Mouse (Mus musculus) lung, embryonic 16.5 days (tissue): ENCODE measurements around the gene Drg1. TPM values are rescaled to one million over a fixed set of nuclear protein-coding genes. Genes with fewer than 3 reads are reported as not detected.

Source experiments
- ATAC-seq: fragments of 200-750 bp; cut with Nextera tagmentation; 2 replicates; pipeline ENCODE4 v1.8.0; 2017; ENCODE audit warnings: low read depth, mild to moderate bottlenecking, moderate library complexity
- H3K27ac ChIP-seq: fragments of 300-500 bp; sonication (generic); 2 replicates; pipeline ENCODE4 v1.5.1; 2014; ENCODE audit warnings: mild to moderate bottlenecking, control low read depth, low read length
- H3K27me3 ChIP-seq: fragments of 300-500 bp; sonication (generic); 2 replicates; pipeline ENCODE4 v1.6.1; 2014; ENCODE audit warnings: low read depth, low read length, mixed read lengths; ENCODE audit not compliant: control insufficient read depth, insufficient read depth
- H3K36me3 ChIP-seq: fragments of 300-500 bp; sonication (generic); 2 replicates; pipeline ENCODE4 v1.6.1; 2014; ENCODE audit warnings: low read length; ENCODE audit not compliant: control insufficient read depth, insufficient read depth
- H3K4me1 ChIP-seq: fragments of 300-500 bp; sonication (generic); replicated peaks from 2 replicates; pipeline ENCODE4 v1.6.1; 2014; ENCODE audit warnings: low read length, mixed read lengths; ENCODE audit not compliant: control insufficient read depth, insufficient read depth
- H3K4me2 ChIP-seq: fragments of 300-500 bp; sonication (generic); 2 replicates; pipeline ENCODE4 v1.6.1; 2014; ENCODE audit warnings: low read depth, low read length, control low read depth
- H3K4me3 ChIP-seq: fragments of 300-500 bp; sonication (generic); 2 replicates; pipeline ENCODE4 v1.5.1; 2014; ENCODE audit warnings: mild to moderate bottlenecking, low read length, control low read depth
- H3K9ac ChIP-seq: fragments of 300-500 bp; sonication (generic); 2 replicates; pipeline ENCODE4 v1.6.1; 2014; ENCODE audit warnings: low read length, control low read depth
- H3K9me3 ChIP-seq: fragments of 300-500 bp; sonication (generic); 2 replicates; pipeline ENCODE4 v1.6.1; 2016; ENCODE audit warnings: low read length; ENCODE audit not compliant: control insufficient read depth
- WGBS: fragments of 180-500 bp; shearing (Covaris S2); extraction: QIAGEN DNeasy Blood & Tissue Kit; methylation state at CpG from one replicate; pipeline ENCODE4 v1.1.7; 2014; 5-methylcytosine and 5-hydroxymethylcytosine counted together
- polyA plus RNA-seq: library from polyadenylated mRNA; unstranded; fragments of >200 nt; fragmentation: Nextera tagmentation; extraction: Ambion mirVana; gene quantifications from 2 replicates; pipeline ENCODE4 v1.2.1, GENCODE M21; 2015

The Drg1 gene
- polyA plus RNA-seq, 1 experiment from 2014 or later: 232 TPM

GRCm38 (mm10) chr11:3243771-3244170, 22.4 kb downstream of the Drg1 start:
- Histone ChIP-seq H3K4me1 (no peaks in the 10 kb centered on the region), H3K9ac (no peak overlapping the region), H3K9me3 (no peaks in the 10 kb centered on the region; the same call in 1 of the 2 replicates), H3K27me3 (no peaks in the 10 kb centered on the region), H3K4me3 (no peak overlapping the region), H3K36me3 (peaks cover 69% of the 10 kb centered on the region), H3K4me2 (no peak overlapping the region), H3K27ac (no peak overlapping the region)
- ATAC-seq: no peak
- WGBS: 88% methylated on average over 4 of the region's 4 CpGs

GRCm38 (mm10) chr11:3242395-3242794, 23.8 kb downstream of the Drg1 start:
- Histone ChIP-seq H3K4me3 (no peak overlapping the region), H3K4me1 (no peaks in the 10 kb centered on the region), H3K36me3 (peaks cover 73% of the 10 kb centered on the region), H3K9ac (no peak overlapping the region), H3K9me3 (no peaks in the 10 kb centered on the region; the same call in 1 of the 2 replicates), H3K27me3 (no peaks in the 10 kb centered on the region), H3K27ac (no peak overlapping the region), H3K4me2 (no peak overlapping the region)
- no peak for ATAC-seq
- WGBS: 92% methylated on average over 7 of the region's 7 CpGs

- Histone ChIP-seq H3K27me3 (no peaks in the 10 kb centered on the region), H3K27ac (no peak overlapping the region), H3K9ac (no peak overlapping the region), H3K4me1 (no peaks in the 10 kb centered on the region), H3K36me3 (peaks cover 54% of the 10 kb centered on the region), H3K4me2 (no peak overlapping the region), H3K4me3 (no peak overlapping the region), H3K9me3 (no peaks in the 10 kb centered on the region)
- no peak for ATAC-seq
- WGBS: 79% methylated on average over 5 of the region's 5 CpGs
Measured at GRCm38 (mm10) chr11:3235277-3235676, 30.9 kb downstream of the Drg1 start.

- Histone ChIP-seq H3K27ac (no peak overlapping the region), H3K36me3 (peaks cover 50% of the 10 kb centered on the region), H3K27me3 (no peaks in the 10 kb centered on the region), H3K9me3 (no peaks in the 10 kb centered on the region), H3K4me1 (no peaks in the 10 kb centered on the region), H3K4me2 (no peak overlapping the region), H3K9ac (no peak overlapping the region), H3K4me3 (no peak overlapping the region)
- 82% methylated on average over 4 of the region's 4 CpGs for WGBS
- no peak for ATAC-seq
Measured at GRCm38 (mm10) chr11:3233704-3234103, 32.5 kb downstream of the Drg1 start.

GRCm38 (mm10) chr11:3232248-3232647, 34.0 kb downstream of the Drg1 start:
- Histone ChIP-seq H3K27me3 (no peaks in the 10 kb centered on the region), H3K9me3 (no peaks in the 10 kb centered on the region), H3K36me3 (peaks cover 45% of the 10 kb centered on the region), H3K4me1 (no peaks in the 10 kb centered on the region), H3K4me2 (no peak overlapping the region), H3K9ac (no peak overlapping the region), H3K4me3 (no peak overlapping the region), H3K27ac (no peak overlapping the region)
- no peak for ATAC-seq
- 84% methylated on average over 3 of the region's 3 CpGs for WGBS

- Histone ChIP-seq H3K27ac (no peak overlapping the region), H3K36me3 (peaks cover 46% of the 10 kb centered on the region), H3K27me3 (no peaks in the 10 kb centered on the region), H3K9ac (no peak overlapping the region), H3K4me1 (no peaks in the 10 kb centered on the region), H3K4me3 (no peak overlapping the region), H3K4me2 (no peak overlapping the region), H3K9me3 (no peaks in the 10 kb centered on the region)
- ATAC-seq: no peak
- WGBS: 91% methylated on average over 3 of the region's 3 CpGs
Measured at GRCm38 (mm10) chr11:3227113-3227512, 39.1 kb downstream of the Drg1 start.

GRCm38 (mm10) chr11:3223105-3223504, 43.1 kb downstream of the Drg1 start:
- no peaks in the 10 kb centered on the region for H3K27me3 ChIP-seq
- no peaks in the 10 kb centered on the region for H3K9me3 ChIP-seq
- no peaks in the 10 kb centered on the region for H3K4me1 ChIP-seq
- H3K36me3 ChIP-seq: peaks cover 50% of the 10 kb centered on the region
- no peak overlapping the region for H3K4me2 ChIP-seq
- H3K9ac ChIP-seq: no peak overlapping the region
- no peak overlapping the region for H3K4me3 ChIP-seq
- ATAC-seq: no peak
- no peak overlapping the region for H3K27ac ChIP-seq
- 54% methylated on average over 5 of the region's 5 CpGs for WGBS

- Histone ChIP-seq H3K4me2 (no peak overlapping the region), H3K9me3 (no peaks in the 10 kb centered on the region), H3K4me1 (no peaks in the 10 kb centered on the region), H3K4me3 (no peak overlapping the region), H3K27ac (no peak overlapping the region), H3K9ac (no peak overlapping the region), H3K27me3 (no peaks in the 10 kb centered on the region), H3K36me3 (peaks cover 23% of the 10 kb centered on the region)
- no peak for ATAC-seq
- 54% methylated on average over 1 of the region's 1 CpGs for WGBS
Measured at GRCm38 (mm10) chr11:3212526-3212925, 53.7 kb downstream of the Drg1 start.

- no peaks in the 10 kb centered on the region; the same call in 1 of the 2 replicates for H3K4me1 ChIP-seq
- H3K36me3 ChIP-seq: peaks cover 5% of the 10 kb centered on the region
- 94% methylated on average over 3 of the region's 3 CpGs for WGBS
- no peak overlapping the region for H3K27ac ChIP-seq
- no peak overlapping the region for H3K9ac ChIP-seq
- no peak overlapping the region for H3K4me2 ChIP-seq
- no peak for ATAC-seq
- no peaks in the 10 kb centered on the region for H3K9me3 ChIP-seq
- H3K27me3 ChIP-seq: no peaks in the 10 kb centered on the region
- no peak overlapping the region for H3K4me3 ChIP-seq
Measured at GRCm38 (mm10) chr11:3206783-3207182, 59.4 kb downstream of the Drg1 start.

- H3K27ac ChIP-seq: no peak overlapping the region
- no peak overlapping the region for H3K4me3 ChIP-seq
- H3K4me1 ChIP-seq: no peaks in the 10 kb centered on the region; the same call in 1 of the 2 replicates
- H3K27me3 ChIP-seq: no peaks in the 10 kb centered on the region
- H3K4me2 ChIP-seq: no peak overlapping the region
- no peaks in the 10 kb centered on the region for H3K9me3 ChIP-seq
- WGBS: 85% methylated on average over 3 of the region's 3 CpGs
- peaks cover 5% of the 10 kb centered on the region; the same call in 1 of the 2 replicates for H3K36me3 ChIP-seq
- no peak for ATAC-seq
- H3K9ac ChIP-seq: no peak overlapping the region
Measured at GRCm38 (mm10) chr11:3205207-3205606, 61.0 kb downstream of the Drg1 start.
